Mouse (Mus musculus) erythroblast, embryonic 14.5 days (primary cell): ENCODE data around the gene Arid4a. TPM values are rescaled to one million over a fixed set of nuclear protein-coding genes. Genes with fewer than 3 reads are reported as not detected.
"Not testable (repeated sequence)": the region's sequence is repeated elsewhere in the genome, so short reads cannot be mapped to it uniquely, and the experiment has no call there.

Experiments used
- H3K27me3 ChIP-seq: 2 replicates; pipeline ENCODE4 v1.6.1; 2012; ENCODE audit warnings: inconsistent platforms; ENCODE audit not compliant: control insufficient read depth
- H3K36me3 ChIP-seq: 2 replicates; pipeline ENCODE4 v1.6.1; 2012; ENCODE audit warnings: mild to moderate bottlenecking, inconsistent platforms; ENCODE audit not compliant: control insufficient read depth
- H3K4me1 ChIP-seq: 2 replicates; pipeline ENCODE4 v1.6.1; 2012; ENCODE audit warnings: inconsistent platforms; ENCODE audit not compliant: control insufficient read depth
- H3K4me3 ChIP-seq: replicated peaks from 2 replicates; pipeline ENCODE3; 2012; ENCODE audit warnings: moderate library complexity, mild to moderate bottlenecking, inconsistent platforms
- H3K9me3 ChIP-seq: 2 replicates; pipeline ENCODE4 v1.6.1; 2012; ENCODE audit warnings: low read length, inconsistent platforms, mixed read lengths; ENCODE audit not compliant: control insufficient read depth
- GATA1 ChIP-seq: IDR thresholded peaks from 2 replicates; pipeline ENCODE4 v1.6.1; 2012; ENCODE audit warnings: low read length, inconsistent platforms, mixed read lengths
- TAL1 ChIP-seq: IDR thresholded peaks from 3 replicates; pipeline ENCODE4 v1.6.1; 2012; ENCODE audit warnings: low read length, inconsistent platforms, mixed read lengths
- polyA plus RNA-seq: library from polyadenylated mRNA; stranded (reverse); fragments of >175 nt; gene quantifications from 2 replicates; pipeline ENCODE4 v1.2.3, GENCODE M21; 2012

Gene Arid4a
- polyA plus RNA-seq, 1 experiment, result 0.94 TPM

DNA sequence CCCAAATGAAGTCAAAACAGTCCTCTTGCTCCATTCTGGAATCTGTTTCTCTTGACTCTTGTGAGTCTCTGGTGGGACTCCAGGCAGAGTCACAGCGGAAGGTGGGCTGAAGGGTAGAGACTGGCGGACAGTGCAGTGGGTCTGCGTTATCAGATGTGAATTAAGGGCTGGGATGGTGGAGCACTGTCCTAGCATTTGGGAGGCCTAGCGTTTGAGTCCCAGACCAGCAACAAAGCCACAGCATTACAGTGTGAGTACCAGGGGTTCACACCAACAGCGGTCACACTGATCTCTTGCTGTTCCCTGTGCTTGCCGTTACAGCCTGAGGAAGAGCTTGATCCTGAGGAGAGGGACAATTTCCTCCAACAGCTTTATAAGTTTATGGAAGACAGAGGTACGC is 44.0 kb downstream of the Arid4a start:
- peaks cover 64% of the 10 kb centered on the region for H3K36me3 ChIP-seq
- H3K4me1 ChIP-seq, result no peaks in the 10 kb centered on the region
- no peaks in the 10 kb centered on the region for H3K9me3 ChIP-seq
- TF ChIP-seq TAL1, result no peak
- no peak overlapping the region for H3K4me3 ChIP-seq
- H3K27me3 ChIP-seq, result no peaks in the 10 kb centered on the region

DNA sequence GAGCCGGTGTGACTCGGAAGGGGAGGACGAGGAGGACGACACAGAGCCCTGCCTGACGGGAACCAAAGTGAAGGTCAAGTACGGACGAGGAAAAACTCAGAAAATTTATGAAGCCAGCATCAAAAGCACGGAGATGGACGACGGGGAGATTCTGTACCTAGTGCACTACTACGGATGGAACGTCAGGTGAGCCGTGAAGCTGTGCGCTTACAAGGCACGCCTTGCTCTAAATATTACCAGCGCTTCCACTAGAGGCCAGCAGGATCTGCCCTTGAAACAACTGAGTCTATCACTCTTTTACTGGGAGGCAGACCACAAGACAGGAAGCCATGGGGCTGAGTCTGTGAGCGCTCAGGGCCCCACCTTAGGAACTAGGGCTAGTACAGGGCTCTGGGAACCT is 54.1 kb downstream of the Arid4a start:
- H3K27me3 ChIP-seq, result no peaks in the 10 kb centered on the region
- H3K4me1 ChIP-seq, result no peaks in the 10 kb centered on the region
- no peaks in the 10 kb centered on the region for H3K9me3 ChIP-seq
- no peak overlapping the region for H3K4me3 ChIP-seq
- no peak for TF ChIP-seq TAL1
- TF ChIP-seq GATA1, result no peak
- peaks cover 91% of the 10 kb centered on the region for H3K36me3 ChIP-seq

DNA sequence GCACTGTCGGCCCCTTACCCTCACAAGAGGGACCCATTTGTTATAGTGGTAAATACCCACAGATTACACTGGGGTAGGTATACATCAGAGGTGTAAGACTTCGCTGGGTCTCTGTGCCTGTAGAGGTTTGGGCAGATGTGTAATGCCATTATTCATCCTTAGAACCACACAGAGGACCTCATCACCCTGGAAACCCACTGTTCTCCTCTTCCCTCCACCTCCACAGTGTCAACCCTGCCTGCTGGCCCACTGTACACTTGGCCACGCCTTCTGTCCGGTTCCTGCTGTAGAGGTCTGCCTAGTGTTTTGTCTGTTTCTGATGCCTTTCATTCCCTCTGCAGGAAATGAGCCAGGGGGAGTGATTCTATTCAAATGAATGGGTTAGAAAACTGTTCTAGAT is 56.3 kb downstream of the Arid4a start:
- TF ChIP-seq TAL1, result no peak
- no peak for TF ChIP-seq GATA1
- no peaks in the 10 kb centered on the region for H3K4me1 ChIP-seq
- H3K27me3 ChIP-seq, result no peaks in the 10 kb centered on the region
- H3K36me3 ChIP-seq, result peaks cover 93% of the 10 kb centered on the region
- no peaks in the 10 kb centered on the region for H3K9me3 ChIP-seq
- H3K4me3 ChIP-seq, result no peak overlapping the region

- H3K27me3 ChIP-seq, result no peaks in the 10 kb centered on the region
- no peaks in the 10 kb centered on the region for H3K9me3 ChIP-seq
- H3K36me3 ChIP-seq, result peaks cover 82% of the 10 kb centered on the region
- H3K4me1 ChIP-seq, result no peaks in the 10 kb centered on the region
- TF ChIP-seq TAL1 (no peak), GATA1 (no peak)
- no peak overlapping the region for H3K4me3 ChIP-seq
These were observed 57.4 kb downstream of the Arid4a start for GRCm38 (mm10) chr12:71073113-71073730.

- Histone ChIP-seq H3K27me3 (no peaks in the 10 kb centered on the region), H3K9me3 (no peaks in the 10 kb centered on the region), H3K36me3 (peaks cover 37% of the 10 kb centered on the region), H3K4me3 (no peak overlapping the region), H3K4me1 (no peaks in the 10 kb centered on the region)
- TF ChIP-seq TAL1 (no peak), GATA1 (no peak)
These were observed 70.5 kb downstream of the Arid4a start for GRCm38 (mm10) chr12:71086331-71086730.

- not testable (repeated sequence) for H3K4me3 ChIP-seq, H3K9me3 ChIP-seq, H3K4me1 ChIP-seq, H3K36me3 ChIP-seq, H3K27me3 ChIP-seq
These were observed 88.5 kb downstream of the Arid4a start for GRCm38 (mm10) chr12:71104275-71104674.

DNA sequence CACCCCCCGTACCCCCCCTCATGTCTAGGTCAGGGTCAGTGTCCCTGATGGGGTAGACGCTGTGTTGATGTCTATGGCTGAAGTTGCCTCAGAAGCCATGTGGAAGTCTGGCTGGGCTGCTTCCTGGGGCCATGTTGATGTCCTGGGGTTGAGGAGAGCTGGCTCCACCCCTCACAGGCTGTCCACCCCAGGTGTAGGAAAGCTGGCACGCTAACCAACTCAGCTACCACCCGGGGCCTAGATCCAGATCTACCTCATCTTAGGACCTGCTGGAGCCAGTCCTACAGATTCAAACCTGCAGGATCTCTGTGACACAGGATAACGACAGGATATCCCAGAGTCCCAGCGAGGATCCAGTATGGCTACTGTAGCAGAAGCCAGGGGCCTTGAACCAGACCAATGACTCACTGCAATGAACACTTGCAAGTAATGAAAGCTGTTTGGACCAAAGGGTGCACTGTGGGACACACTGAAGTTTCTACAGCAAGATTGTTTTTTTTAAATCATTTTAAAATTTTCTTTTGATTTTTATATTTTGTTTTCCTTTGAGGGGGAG is 91.5 kb downstream of the Arid4a start:
- H3K36me3 ChIP-seq, result no peaks in the 10 kb centered on the region
- no peaks in the 10 kb centered on the region for H3K9me3 ChIP-seq
- peaks cover 3% of the 10 kb centered on the region; the same call in 1 of the 2 replicates for H3K4me1 ChIP-seq
- TF ChIP-seq TAL1 (no peak), GATA1 (no peak)
- H3K4me3 ChIP-seq, result no peak overlapping the region
- peaks cover 11% of the 10 kb centered on the region for H3K27me3 ChIP-seq

- TF ChIP-seq GATA1 (no peak), TAL1 (no peak)
- Histone ChIP-seq H3K27me3 (peaks cover 15% of the 10 kb centered on the region), H3K4me3 (no peak within 1 kb of the TSS), H3K36me3 (no peaks in the 10 kb centered on the region), H3K4me1 (peaks cover 12% of the 10 kb centered on the region), H3K9me3 (no peaks in the 10 kb centered on the region)
These were observed 95.5 kb downstream of the Arid4a start, which contains the start of gene Tomm20l for GRCm38 (mm10) chr12:71111331-71111730. Tomm20l (plus strand) TSS chr12:71111428.

GRCm38 (mm10) chr12:71113074-71113473 is 97.3 kb downstream of the Arid4a start:
- peaks cover 15% of the 10 kb centered on the region for H3K27me3 ChIP-seq
- TF ChIP-seq TAL1 (no peak), GATA1 (no peak)

GRCm38 (mm10) chr12:71113675-71114288 is 98.0 kb downstream of the Arid4a start:
- H3K27me3 ChIP-seq, result peaks cover 15% of the 10 kb centered on the region
- H3K4me1 ChIP-seq, result peaks cover 12% of the 10 kb centered on the region
- no peaks in the 10 kb centered on the region for H3K36me3 ChIP-seq
- no peaks in the 10 kb centered on the region for H3K9me3 ChIP-seq
- no peak overlapping the region for H3K4me3 ChIP-seq
- no peak for TF ChIP-seq GATA1
- no peak for TF ChIP-seq TAL1

More at GRCm38 (mm10) chr12:71113074-71113473, 97.3 kb downstream of the Arid4a start:
- H3K4me1 ChIP-seq, result peaks cover 12% of the 10 kb centered on the region
- H3K9me3 ChIP-seq, result no peaks in the 10 kb centered on the region
- no peak overlapping the region for H3K4me3 ChIP-seq
- H3K36me3 ChIP-seq, result no peaks in the 10 kb centered on the region
